ENCODE assay signal across 26 mouse cellular contexts in the genomic region with DNA sequence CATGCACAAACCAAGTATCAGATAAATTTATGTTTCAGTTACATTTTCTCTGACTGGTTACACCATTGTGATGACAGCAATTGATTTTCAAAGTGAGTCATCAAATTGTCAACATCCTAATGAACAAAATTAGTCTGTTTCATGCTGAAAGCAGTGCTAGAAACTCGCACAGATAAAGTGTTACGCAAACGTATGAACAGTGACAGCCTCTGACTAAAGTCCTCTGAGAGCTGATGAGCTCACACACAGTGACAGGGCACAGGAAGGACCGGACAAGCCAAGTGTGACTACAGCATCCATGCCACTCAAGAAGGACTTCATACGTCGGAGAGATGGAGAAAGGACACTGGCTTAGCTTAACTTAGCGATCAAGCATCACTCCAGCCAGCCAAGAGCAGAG.
DNase-seq lines count a peak whose midpoint lies in the region; ATAC-seq lines count a peak whose summit lies in the region.
"Had no signal": no experiment of that assay in that cellular context is flagged by ENCODE, and none has a peak within 500 bp of the region (broad histone marks: within the 10 kb centered on the region; RNA-seq: fewer than 3 reads in every experiment).

No protein-coding gene starts in this region.

- ATAC-seq in liver, embryonic 12.5 days: peak; percentile 60
- peak; percentile 48; the same call in 1 of the 2 replicates for ATAC-seq in megakaryocyte, adult 5-6 weeks (ENCODE audit: poor library complexity, severe bottlenecking)

- H3K9ac ChIP-seq in liver, embryonic 12.5 days: no peak overlapping the region
- H3K9ac ChIP-seq: embryonic facial prominence, embryonic 13.5 days; forebrain, embryonic 12.5 days; hindbrain, embryonic 12.5 days; midbrain, embryonic 12.5 days had no signal

- no peak overlapping the region for H3K27ac ChIP-seq in liver, embryonic 12.5 days
- H3K27ac ChIP-seq: embryonic facial prominence, embryonic 13.5 days; forebrain, embryonic 12.5 days; heart, adult 2 months; hindbrain, embryonic 12.5 days; layer of hippocampus, adult 2 months; midbrain, embryonic 12.5 days had no signal

- H3K27me3 ChIP-seq in liver, embryonic 12.5 days (replicated peaks): no peaks in the 10 kb centered on the region
- H3K27me3 ChIP-seq: embryonic facial prominence, embryonic 13.5 days; forebrain, embryonic 12.5 days; hindbrain, embryonic 12.5 days; midbrain, embryonic 12.5 days had no signal

- WGBS in liver, embryonic 12.5 days (ENCODE audit: insufficient replicate concordance): 66% methylated on average over 7 of the region's 7 CpGs

- no peak overlapping the region for H3K4me3 ChIP-seq in liver, embryonic 12.5 days
- H3K4me3 ChIP-seq: embryonic facial prominence, embryonic 13.5 days; erythroblast, embryonic 14.5 days; forebrain, embryonic 12.5 days; heart, adult 2 months; hindbrain, embryonic 12.5 days; layer of hippocampus, adult 2 months; midbrain, embryonic 12.5 days had no signal

- peak; percentile 84 for DNase-seq in 416B (ENCODE audit: low read depth)
- peak; percentile 18 for DNase-seq in brain, adult 2 months (ENCODE audit: low read depth, low spot score)
- DNase-seq in spleen, postnatal 10 days (ENCODE audit: low spot score in 2 of 2): no peak
- DNase-seq in embryo, embryonic 11 days: no peak
- DNase-seq in thymus, postnatal 36 days: no peak
- DNase-seq in thymus, postnatal 25 days: no peak
- DNase-seq: adrenal gland, adult 2 months; cerebellum, adult 2 months; cerebellum, postnatal 25 days; gastrocnemius, postnatal 25 days; heart, adult 2 months; kidney, adult 8-10 months; kidney, postnatal 10 days; left cerebral cortex, postnatal 4 days; lung, adult 18-20 months; lung, postnatal 10 days; right cerebral cortex, postnatal 14 days; thymus, adult 18-20 months had no signal

- H3K4me1 ChIP-seq in liver, embryonic 12.5 days: no peaks in the 10 kb centered on the region
- H3K4me1 ChIP-seq: embryonic facial prominence, embryonic 13.5 days; forebrain, embryonic 12.5 days; hindbrain, embryonic 12.5 days; midbrain, embryonic 12.5 days had no signal

- no peaks in the 10 kb centered on the region for H3K9me3 ChIP-seq in liver, embryonic 12.5 days (replicated peaks)
- H3K9me3 ChIP-seq: embryonic facial prominence, embryonic 13.5 days; forebrain, embryonic 12.5 days; hindbrain, embryonic 12.5 days; midbrain, embryonic 12.5 days had no signal

- H3K36me3 ChIP-seq in liver, embryonic 12.5 days: no peaks in the 10 kb centered on the region
- H3K36me3 ChIP-seq: embryonic facial prominence, embryonic 13.5 days; forebrain, embryonic 12.5 days; hindbrain, embryonic 12.5 days; midbrain, embryonic 12.5 days had no signal

- H3K4me2 ChIP-seq in liver, embryonic 12.5 days: no peak overlapping the region
- H3K4me2 ChIP-seq: embryonic facial prominence, embryonic 13.5 days; forebrain, embryonic 12.5 days; hindbrain, embryonic 12.5 days; midbrain, embryonic 12.5 days had no signal

Comparison
In these comparisons a context has a peak if more than half of its experiments do, and no peak if none do; other contexts are left out.
1. DNase-seq: peak in 416B (single experiment) and brain, adult 2 months (single experiment); none in spleen, postnatal 10 days (0 of 2), embryo, embryonic 11 days (single experiment), thymus, postnatal 36 days (0 of 2) and thymus, postnatal 25 days (single experiment).